Mouse (Mus musculus) skeletal muscle tissue, adult 2 months (tissue): ENCODE measurements around the gene Dock4.
A peak's percentile ranks its signal among the peaks of the same experiment; 100 is the strongest.

Experiments used
- DNase-seq: peaks from one replicate; pipeline ENCODE4 v3.0.0-alpha.2; 2012; ENCODE audit warnings: low read depth, low spot score

Gene Dock4

DNA sequence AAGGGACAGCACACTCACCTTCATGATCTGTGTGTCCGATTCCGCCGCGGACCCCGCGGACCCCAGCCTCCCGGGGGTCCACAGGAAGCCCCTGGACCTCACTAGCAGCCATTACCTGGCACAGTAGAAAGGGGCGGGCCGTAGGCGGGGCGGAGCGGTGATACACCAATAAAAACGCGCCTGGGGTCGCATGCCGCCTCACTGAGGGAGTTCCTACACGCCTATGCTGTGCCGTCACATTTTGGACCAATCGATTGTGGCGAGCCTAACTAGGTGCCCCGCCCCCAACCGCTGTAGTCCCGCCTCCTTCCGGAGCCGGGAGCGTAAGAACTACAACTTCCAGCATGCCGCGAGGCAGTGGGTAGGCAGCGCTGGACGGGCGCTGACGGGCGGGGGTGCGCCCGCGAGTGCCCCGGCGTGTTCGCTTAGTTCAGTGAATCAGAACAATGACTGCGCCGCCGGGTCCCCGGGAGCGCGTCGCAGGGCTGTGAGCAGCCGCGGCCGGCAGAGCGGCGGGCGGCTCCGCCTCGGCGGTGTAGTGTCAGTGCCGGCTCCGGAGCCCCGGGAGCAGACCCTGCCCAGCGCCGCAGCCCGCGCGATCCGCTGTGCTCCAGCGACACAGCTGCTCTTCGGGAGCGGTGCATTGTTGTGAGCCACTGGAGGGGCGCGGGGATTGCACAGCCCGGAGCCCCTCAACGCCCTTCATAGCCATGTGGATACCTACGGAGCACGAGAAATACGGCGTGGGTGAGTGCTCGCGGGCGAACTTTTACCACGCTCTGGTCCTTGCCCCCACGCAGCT is at the start of gene Dock4, which contains the start of gene Zfp277:
TSS of gene Dock4 (plus strand) at position 305 of the 802 bp plus-strand sequence.
TSS of gene Zfp277 (minus strand) at position 255 of the 802 bp plus-strand sequence.
- peak; percentile 98 for DNase-seq

DNA sequence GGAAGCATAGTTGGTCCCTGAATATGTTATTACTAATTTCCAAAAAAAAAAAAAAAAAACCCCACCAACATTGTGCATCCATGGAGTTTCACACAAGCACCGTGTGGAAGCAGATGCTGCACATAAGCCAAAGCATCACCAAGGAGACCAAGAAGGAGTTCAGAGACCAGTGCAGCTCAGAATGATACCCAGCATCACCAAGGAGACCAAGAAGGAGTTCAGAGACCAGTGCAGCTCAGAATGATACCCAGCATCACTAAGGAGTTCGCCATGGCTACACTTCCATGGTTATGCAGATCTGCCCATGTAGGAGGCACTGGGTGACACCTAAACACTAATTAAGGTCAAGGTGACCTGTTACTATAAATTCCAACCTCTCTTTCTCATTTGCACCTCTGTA is 46.8 kb upstream of the Dock4 start:
- DNase-seq = no peak

DNA sequence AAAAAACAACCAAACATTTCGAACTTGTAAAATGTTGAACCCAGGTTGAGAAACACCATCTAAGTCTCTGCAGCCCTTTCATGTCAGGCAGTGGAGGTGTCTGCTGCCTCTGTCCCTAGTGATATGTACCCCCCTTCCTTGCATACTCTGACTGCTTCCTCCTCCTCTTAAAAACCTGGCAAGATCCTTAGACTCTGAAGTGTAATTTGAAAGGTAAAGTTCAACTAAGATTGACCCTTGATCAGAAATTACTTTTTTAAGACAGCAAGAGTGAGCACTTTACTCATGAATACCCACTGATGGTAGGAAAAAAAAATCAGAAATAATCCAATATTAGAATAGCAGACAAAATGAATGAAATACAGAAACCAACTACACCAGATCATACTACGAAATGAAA is 46.4 kb upstream of the Dock4 start:
- DNase-seq = no peak

- DNase-seq = no peak
Measured at GRCm38 (mm10) chr12:40399812-40400211, 45.9 kb upstream of the Dock4 start.

- no peak for DNase-seq
Measured at GRCm38 (mm10) chr12:40414682-40415311, 31.0 kb upstream of the Dock4 start.

DNA sequence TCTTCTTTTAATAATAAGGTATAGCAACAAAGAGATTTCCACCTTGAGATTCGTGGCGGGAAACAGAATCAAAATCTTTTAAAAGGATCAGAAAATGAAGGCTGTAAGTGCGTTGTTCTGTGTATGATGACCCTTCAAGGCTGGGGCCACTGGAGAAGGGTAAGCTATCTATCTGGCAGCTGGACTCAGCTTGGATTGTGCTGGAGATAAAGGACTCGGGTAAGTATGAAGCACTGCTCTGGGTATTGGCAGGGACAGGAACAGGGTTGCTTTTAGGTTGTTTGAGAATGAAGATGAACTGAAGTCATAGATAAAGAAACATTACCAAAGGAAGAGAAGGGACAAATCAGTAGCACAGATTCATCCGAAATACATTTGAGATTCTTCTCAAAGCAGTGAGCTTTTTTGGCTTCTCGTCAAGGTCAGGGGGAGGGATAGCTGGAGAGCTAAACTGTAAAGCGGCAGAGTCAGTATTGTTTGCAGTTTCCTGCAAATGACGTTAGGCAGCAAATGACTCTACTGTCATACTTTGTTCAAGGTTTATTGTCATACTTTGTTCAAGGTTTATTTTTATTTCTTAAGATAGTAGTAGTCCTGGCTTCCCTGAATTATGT is 30.3 kb upstream of the Dock4 start:
- no peak for DNase-seq

DNA sequence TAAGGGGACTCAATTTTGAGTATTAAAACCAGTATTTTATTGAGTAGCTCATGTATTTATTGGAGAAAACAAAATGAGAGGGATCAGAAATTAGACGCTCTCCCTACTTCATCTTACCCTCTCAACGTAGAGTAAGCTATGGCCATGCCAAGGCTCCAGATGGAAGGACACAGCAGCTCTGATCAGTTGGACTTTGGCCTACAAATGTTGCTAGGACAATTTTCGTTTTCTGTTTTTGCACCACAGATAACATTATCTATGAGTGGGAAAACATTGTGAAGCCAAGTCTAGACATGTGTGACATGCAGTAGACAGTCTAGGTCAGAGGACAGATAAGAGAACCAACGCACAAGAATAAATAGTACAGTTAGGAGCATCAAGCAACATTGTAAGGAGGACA is 28.5 kb upstream of the Dock4 start:
- no peak for DNase-seq

- no peak for DNase-seq
Measured at GRCm38 (mm10) chr12:40424991-40425390, 20.8 kb upstream of the Dock4 start.

GRCm38 (mm10) chr12:40427606-40428005 is 18.1 kb upstream of the Dock4 start:
- DNase-seq = no peak

DNA sequence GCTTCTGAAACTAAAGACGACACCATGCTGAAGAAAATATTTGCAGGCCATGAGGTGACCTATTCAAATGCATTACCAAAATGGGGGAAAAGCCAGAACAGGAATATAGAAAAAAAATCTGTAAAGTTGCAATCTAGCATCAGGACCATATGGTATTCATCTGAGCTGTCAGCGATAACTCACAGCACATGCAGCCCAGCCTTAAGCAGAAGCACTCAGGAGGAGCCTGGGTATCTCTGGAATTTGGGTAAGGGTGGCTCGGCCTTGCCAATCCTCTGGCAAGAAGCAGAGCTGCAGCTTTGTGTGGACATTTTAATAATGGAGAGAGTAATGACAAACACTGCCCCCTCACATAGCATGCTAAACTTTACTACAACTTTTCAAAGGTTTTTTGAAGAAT is 15.8 kb upstream of the Dock4 start:
- DNase-seq = no peak

- no peak for DNase-seq
Measured at GRCm38 (mm10) chr12:40431075-40431474, 14.7 kb upstream of the Dock4 start.

DNA sequence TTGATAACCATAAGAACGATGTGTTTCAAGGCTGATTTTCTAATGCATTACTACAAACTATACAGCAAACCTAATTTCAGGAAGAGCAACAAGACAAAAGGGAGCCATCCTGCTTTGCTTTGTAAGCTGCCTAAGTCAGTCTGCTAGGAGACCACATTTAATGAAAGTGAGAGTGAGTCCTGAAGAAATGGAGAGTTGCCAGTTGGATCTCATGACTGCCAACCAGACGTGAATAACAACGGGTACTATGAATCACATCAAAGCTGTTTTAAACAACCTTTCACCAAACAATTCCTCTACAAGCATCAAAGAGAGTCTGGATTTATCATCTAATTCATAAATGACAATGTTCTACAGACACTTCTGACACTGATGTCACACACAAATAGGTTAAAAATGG is 11.7 kb upstream of the Dock4 start:
- DNase-seq = peak; percentile 7

DNA sequence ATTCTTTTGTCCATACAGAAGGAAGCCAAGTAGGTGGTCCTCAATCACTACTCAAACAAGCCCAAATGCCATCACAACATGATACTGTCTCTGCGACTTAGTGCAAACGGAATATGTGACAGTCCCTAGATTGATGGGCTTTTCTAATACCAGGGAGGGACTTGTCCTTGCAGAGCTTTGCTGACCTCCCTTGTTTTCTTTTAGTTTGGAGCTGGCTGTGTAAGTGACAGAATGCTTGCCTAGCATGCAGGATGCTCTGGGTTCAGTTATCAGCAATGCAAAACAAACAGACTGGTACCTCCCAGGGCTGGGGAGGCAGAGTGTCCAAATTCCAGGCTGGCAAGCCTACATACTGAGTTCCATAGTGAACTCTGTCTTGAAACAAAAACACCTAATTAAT is 7.7 kb upstream of the Dock4 start:
- no peak for DNase-seq

DNA sequence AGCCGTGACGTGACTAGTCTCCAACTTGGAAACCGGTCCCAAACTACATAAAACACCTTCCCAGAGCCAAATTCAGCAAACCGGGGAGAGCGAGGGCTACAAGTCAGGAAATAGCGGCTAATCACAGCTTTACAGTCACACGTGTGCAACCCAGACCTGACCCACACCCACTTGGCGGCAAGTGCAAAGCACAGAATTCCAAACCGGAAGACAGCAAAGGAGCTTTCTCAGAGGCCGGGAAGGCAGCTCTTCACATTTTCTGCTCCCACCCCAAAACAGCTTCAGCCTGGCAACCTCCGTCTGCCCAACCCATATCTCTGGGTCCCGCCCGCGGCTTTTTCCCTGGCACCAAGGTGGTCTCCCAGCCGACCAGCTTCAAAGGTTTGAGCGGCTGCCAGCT is 546 bp upstream of the Dock4 start:
- DNase-seq = no peak

- DNase-seq = peak; percentile 15
Measured at GRCm38 (mm10) chr12:40446450-40447381, 964 bp downstream of the Dock4 start.

DNA sequence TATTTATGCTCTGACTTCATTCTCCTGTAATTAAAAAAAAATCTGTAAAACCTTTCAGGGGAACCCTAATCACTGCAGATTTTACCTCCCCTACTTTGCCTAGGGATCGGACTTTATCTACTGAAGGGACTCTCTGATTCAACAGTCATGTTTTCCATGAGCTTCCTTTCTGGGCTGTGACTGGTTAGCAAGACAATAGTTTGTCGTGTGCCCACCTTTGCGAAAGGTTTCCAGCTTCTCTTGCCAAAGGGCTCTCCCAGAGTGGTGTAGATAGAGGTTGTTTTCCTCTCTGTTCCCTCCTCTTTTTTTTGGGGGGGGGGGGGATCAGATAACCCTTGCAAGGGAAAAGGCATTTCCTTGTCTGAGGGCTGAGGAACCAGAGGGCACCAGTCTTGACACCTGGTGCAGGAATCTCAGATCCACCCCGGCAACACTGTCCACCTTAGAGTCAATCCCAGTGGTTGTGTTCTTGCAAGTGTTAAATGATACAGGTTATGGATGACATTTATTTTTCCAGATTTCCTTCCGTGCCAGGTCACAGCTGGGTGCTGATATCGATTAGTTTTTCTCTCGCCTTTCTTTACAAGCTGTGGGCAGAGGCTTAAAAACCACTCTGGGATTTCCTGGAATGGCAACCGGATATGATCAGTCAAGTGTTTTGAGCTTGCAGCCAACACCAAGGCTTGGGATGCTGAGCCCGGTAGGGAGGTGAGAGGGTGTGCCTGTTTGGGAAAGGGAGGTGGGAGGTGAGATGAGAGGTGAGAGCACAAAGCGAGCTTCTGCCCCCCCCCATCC is 2.0 kb downstream of the Dock4 start:
- DNase-seq = no peak

DNA sequence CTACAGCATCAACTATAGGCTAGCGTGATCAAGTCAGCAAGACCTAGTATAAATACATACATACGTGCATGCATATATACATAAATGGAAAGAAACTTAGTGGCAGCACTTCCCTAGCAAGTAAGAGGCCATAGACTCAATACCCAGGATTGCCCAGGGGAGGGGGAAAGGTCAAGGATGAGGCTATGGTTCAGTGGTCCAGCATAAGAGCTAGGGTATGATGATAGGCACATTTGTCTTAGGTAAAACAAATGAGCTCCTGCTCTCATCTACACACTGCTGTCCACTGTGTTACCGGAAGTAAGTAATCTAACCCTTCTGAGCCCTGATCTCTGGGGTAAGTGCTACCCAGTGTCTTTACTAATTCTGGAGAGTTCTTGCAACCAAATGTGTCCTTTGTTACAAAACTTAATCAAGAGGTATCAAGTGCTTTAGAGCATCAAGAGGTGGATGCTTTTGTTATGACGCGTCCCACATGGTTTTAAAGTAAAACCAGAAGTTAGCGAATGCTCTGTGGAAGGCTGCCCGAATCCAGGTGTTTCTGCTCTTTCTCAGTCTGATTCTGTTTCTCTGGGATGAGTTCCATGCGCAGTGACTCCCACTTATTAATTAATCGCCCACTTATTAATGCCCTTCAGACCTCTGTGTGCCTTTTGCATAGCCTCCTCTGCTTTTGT is 3.5 kb downstream of the Dock4 start:
- no peak for DNase-seq

DNA sequence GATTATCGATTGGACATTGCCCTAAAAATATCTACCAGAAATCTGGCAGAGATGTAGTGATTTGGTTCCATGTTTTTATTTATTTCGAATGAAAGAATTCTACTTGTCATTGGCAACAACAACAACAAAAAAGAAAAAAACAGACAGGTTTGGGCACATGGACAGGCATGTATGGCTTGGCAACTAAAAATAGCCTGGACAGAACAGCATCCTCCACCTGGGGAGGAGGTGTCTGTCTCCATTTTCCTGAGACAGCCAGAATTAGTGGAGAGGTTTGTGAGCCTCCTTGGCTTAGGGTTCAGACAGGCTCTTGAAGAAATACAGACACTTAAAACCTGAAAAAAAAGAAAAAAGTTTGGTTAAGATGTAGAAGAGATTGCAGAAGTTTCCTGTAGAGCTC is 10.8 kb downstream of the Dock4 start:
- DNase-seq = no peak

GRCm38 (mm10) chr12:40458977-40459376 is 13.2 kb downstream of the Dock4 start:
- DNase-seq = no peak

- DNase-seq = no peak
Measured at GRCm38 (mm10) chr12:40459673-40460265, 14.0 kb downstream of the Dock4 start.
